Mouse (Mus musculus) heart, adult 2 months (tissue): ENCODE measurements around the gene Sh2d4b. TPM values are rescaled to one million over a fixed set of nuclear protein-coding genes. Genes with fewer than 3 reads are reported as not detected.

Experiments
- DNase-seq, 2 experiments: peaks; one replicate each; pipeline ENCODE4 v3.0.0; 2021
- H3K27ac ChIP-seq: fragments of 200-600 bp; 2 replicates; pipeline ENCODE4 v1.8.1; 2022
- H3K27me3 ChIP-seq: fragments of 200-500 bp; 2 replicates; pipeline ENCODE4 v1.6.1; 2012; ENCODE audit warnings: mild to moderate bottlenecking, low read length, inconsistent platforms, mixed read lengths; ENCODE audit not compliant: control insufficient read depth, insufficient read depth
- H3K36me3 ChIP-seq: fragments of 200-500 bp; 2 replicates; pipeline ENCODE4 v1.6.1; 2012; ENCODE audit warnings: low read length, inconsistent platforms; ENCODE audit not compliant: control insufficient read depth, insufficient read depth
- H3K4me1 ChIP-seq: fragments of 200-500 bp; 2 replicates; pipeline ENCODE4 v1.6.1; 2011; ENCODE audit warnings: low read length; ENCODE audit not compliant: control insufficient read depth, insufficient read depth
- H3K4me3 ChIP-seq: fragments of 200-600 bp; 2 replicates; pipeline ENCODE4 v1.8.1; 2022
- H3K79me2 ChIP-seq: fragments of 200-500 bp; replicated peaks from 2 replicates; pipeline ENCODE4 v1.6.1; 2012; ENCODE audit warnings: mild to moderate bottlenecking, inconsistent platforms, low read length, moderate library complexity, mixed read lengths; ENCODE audit not compliant: control insufficient read depth, insufficient read depth
- H3K9ac ChIP-seq: fragments of 200-500 bp; 2 replicates; pipeline ENCODE4 v1.6.1; 2012; ENCODE audit warnings: low read depth, mild to moderate bottlenecking, control low read depth, inconsistent platforms, low read length, mixed read lengths
- CTCF ChIP-seq: fragments of 200-600 bp; IDR thresholded peaks from 2 replicates; pipeline ENCODE4 v1.8.1; 2022; ENCODE audit warnings: antibody characterized with exemption, mild to moderate bottlenecking, moderate library complexity
- EP300 ChIP-seq: fragments of 200-500 bp; IDR thresholded peaks from 2 replicates; pipeline ENCODE4 v1.6.1; 2011; ENCODE audit warnings: low read depth, low read length, control low read depth; ENCODE audit not compliant: insufficient read depth
- POLR2A ChIP-seq: fragments of 200-500 bp; IDR thresholded peaks from 2 replicates; pipeline ENCODE4 v1.6.1; 2011; ENCODE audit warnings: mild to moderate bottlenecking, low read depth, low read length, control low read depth; ENCODE audit not compliant: insufficient read depth
- WGBS: fragments of 180-500 bp; shearing (Covaris S2); methylation state at CpG from one replicate; pipeline ENCODE4 v1.1.7; 2018; 5-methylcytosine and 5-hydroxymethylcytosine counted together
- intact Hi-C: fragments of 180-260 bp; cut with DNase I; formaldehyde crosslinking; loops from one replicate; pipeline ENCODE4 v1.15.1; 2025
- long read RNA-seq: library from polyadenylated mRNA; stranded (forward); transcript quantifications from one replicate; pipeline ENCODE4 v2.0.0, GENCODE M21; 2021
- polyA plus RNA-seq: library from polyadenylated mRNA; depleted of rRNA; stranded (reverse); fragments of >200 nt; gene quantifications from 2 replicates; pipeline ENCODE4 v1.2.3, GENCODE M21; 2012; rRNA removed
- total RNA-seq, 2 experiments: library from RNA; stranded (reverse); gene quantifications; 2 replicates each; pipeline ENCODE4 v1.2.3; 2021

The Sh2d4b gene
- total RNA-seq: 1 to 10 TPM in 1 of 2 experiments, under 1 TPM in 1; 0.84 to 1.1 TPM
- polyA plus RNA-seq: 0.14 and 0.18 TPM in 2 replicates
- long read RNA-seq, partial matches to known transcripts: 1 of 1 reads
- long read RNA-seq, other reads (novel, unspliced or antisense): 0 of 1 reads

DNA sequence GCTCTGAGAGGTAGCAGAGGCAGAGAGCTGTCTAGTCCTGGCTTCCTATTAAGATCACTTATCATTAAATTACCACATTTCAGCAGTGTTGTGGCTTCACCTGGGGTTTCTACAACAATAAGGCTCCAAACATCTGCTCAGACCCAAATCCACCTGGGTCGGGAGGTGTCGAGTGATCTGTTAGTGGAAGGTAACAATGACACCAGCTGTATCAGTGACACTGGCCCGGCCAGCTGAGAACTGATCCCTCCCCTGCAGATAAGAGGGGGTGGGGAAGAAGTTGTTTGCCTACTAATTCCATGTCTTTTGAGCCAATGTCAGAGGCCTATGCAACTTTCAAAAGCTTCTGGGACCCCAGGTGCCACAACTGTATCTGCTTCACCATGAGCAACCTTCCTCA, at the start of gene Sh2d4b:
TSS of gene Sh2d4b (minus strand) at position 71 of the 400 bp plus-strand sequence.
- H3K27me3 ChIP-seq: peaks cover 2% of the 10 kb centered on the region; the same call in 1 of the 2 replicates
- DNase-seq: no peak
- H3K4me1 ChIP-seq: no peaks in the 10 kb centered on the region
- intact Hi-C loops: loop anchor here (10.0 kb wide), 1 partner anchor 1358 kb away; no protein-coding TSS in a partner anchor
- no peak within 1 kb of the TSS for H3K9ac ChIP-seq
- WGBS: 62% methylated on average over 3 of the region's 3 CpGs
- no peaks in the 10 kb centered on the region for H3K79me2 ChIP-seq
- no peaks in the 10 kb centered on the region for H3K36me3 ChIP-seq
- TF ChIP-seq POLR2A: no peak
- no peak for TF ChIP-seq EP300
- TF ChIP-seq CTCF: no peak
- H3K4me3 ChIP-seq: no peak within 1 kb of the TSS
- no peak within 1 kb of the TSS for H3K27ac ChIP-seq

DNA sequence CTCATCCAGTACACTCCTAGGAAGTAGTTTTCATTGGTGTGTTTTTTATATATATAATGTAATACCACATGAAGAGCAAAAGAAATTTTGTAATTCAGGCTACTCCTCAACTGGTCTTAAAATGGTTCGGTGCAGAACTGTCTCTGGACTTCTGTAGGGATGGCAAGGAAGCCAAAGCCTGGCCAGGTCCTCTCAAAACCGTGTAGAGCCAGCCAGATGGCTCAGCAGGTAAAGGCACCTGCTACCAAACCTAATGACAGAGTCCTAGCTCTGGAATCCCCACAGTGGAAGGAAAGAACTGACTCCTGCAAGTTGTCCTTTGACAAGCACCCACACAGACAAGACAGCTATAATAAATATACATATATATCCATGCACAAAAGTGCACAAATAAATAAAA, 49.4 kb upstream of the Sh2d4b start:
- no peak overlapping the region for H3K27ac ChIP-seq
- H3K79me2 ChIP-seq: peaks cover 8% of the 10 kb centered on the region; the same call in 1 of the 2 replicates
- H3K4me3 ChIP-seq: no peak overlapping the region
- peaks cover 8% of the 10 kb centered on the region for H3K4me1 ChIP-seq
- DNase-seq: no peak
- no peak overlapping the region for H3K9ac ChIP-seq
- no peak for TF ChIP-seq EP300
- no peak for TF ChIP-seq POLR2A
- TF ChIP-seq CTCF: no peak
- 73% methylated on average over 2 of the region's 2 CpGs for WGBS
- no peaks in the 10 kb centered on the region for H3K27me3 ChIP-seq
- intact Hi-C loops: no loop called here
- H3K36me3 ChIP-seq: peaks cover 13% of the 10 kb centered on the region

DNA sequence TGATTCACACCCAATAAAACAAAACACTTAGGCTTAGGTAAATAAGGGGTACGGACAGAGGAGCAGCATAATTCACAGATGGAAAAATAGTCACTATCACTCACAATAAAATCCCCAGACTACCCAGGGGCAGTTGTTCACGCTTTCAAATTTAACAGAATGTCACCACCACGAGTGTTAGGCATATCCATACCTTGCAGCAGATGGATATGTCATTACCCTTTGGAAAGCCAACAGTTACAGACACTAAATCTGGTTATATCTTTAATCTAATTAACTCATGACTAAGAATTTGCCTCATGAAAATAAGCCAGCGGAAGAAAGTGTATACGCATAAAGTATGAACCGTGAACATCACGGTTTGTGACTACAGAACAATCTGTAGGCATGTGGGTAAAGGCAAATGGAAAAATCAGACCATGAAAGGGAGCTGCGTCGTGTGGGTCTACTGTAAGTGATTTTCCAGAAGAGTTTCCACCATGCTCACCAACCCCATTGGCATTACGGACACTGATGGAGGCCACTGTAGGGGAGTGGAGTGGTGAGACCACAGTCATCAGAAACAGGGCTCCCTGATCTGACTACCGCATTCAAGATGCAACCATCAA, 45.4 kb upstream of the Sh2d4b start:
- DNase-seq: no peak
- intact Hi-C loops: no loop called here
- TF ChIP-seq EP300: no peak
- no peak for TF ChIP-seq CTCF
- no peak for TF ChIP-seq POLR2A
- peaks cover 13% of the 10 kb centered on the region for H3K36me3 ChIP-seq
- H3K79me2 ChIP-seq: peaks cover 9% of the 10 kb centered on the region
- no peak overlapping the region for H3K4me3 ChIP-seq
- no peak overlapping the region for H3K9ac ChIP-seq
- peaks cover 19% of the 10 kb centered on the region for H3K4me1 ChIP-seq
- 76% methylated on average over 11 of the region's 11 CpGs for WGBS
- H3K27me3 ChIP-seq: no peaks in the 10 kb centered on the region
- H3K27ac ChIP-seq: no peak overlapping the region

DNA sequence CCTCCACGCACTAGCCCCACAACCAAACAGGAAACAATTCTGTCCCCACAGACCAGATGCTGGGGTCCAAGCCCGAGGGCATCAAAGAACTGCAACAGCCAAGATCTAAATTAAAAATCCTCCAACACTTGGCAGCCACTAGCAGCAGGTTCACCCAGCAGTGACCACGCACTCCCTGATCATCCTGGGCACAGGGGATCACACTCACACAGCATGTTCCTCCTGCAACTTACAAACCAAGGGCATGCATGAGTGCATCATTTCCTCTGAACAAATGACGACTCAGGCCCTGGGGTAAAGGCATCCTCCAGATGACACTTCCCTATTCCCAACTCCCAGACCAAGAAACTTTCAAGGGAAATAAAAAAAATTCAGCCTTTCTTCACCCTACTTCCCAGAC, 44.0 kb upstream of the Sh2d4b start:
- H3K79me2 ChIP-seq: peaks cover 9% of the 10 kb centered on the region
- peaks cover 13% of the 10 kb centered on the region for H3K36me3 ChIP-seq
- peaks cover 24% of the 10 kb centered on the region for H3K4me1 ChIP-seq
- TF ChIP-seq CTCF: no peak
- no peak for TF ChIP-seq EP300
- TF ChIP-seq POLR2A: no peak
- intact Hi-C loops: no loop called here
- no peak overlapping the region for H3K9ac ChIP-seq
- no peak for DNase-seq
- no peak overlapping the region for H3K4me3 ChIP-seq
- WGBS: 47% methylated on average over 4 of the region's 4 CpGs
- H3K27me3 ChIP-seq: no peaks in the 10 kb centered on the region
- no peak overlapping the region for H3K27ac ChIP-seq

DNA sequence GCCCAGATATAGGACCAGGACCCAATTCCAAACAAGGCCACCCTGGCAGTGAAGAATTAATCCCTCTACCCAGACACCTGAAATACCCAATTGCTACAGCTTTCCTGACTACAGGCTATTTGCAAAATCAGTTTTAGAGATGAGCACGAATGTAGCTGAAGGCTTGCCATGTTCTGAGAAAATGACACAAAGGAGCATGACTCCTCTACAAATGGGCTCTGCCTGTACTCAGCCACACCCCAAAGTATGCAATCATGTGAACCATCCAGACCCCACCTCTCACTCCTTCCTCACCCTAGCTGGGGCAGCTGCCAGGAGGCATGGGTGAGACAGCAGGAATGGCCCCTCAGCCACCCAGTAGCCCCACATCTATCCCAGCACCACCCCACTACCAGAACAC, 42.4 kb upstream of the Sh2d4b start:
- DNase-seq: no peak
- 72% methylated on average over 1 of the region's 1 CpGs for WGBS
- H3K27ac ChIP-seq: no peak overlapping the region

DNA sequence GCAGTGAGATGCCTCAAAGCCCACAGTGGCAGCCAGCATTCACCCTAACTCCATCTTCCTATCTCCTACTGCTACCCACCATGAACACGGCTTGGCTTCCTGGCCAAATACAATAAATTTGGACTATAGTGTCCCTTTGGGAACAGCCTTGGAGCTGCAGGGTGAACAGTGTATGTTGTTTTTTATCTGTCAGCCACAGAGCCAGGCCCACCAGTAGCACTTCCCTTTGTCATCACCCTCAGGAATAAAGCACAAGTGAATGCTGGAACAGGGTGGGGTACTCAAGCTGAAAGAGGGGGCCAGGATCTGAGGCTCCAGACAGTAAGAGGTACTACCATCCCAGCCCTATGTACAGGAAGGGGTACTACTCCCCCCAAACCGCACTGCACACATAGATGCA, 42.0 kb upstream of the Sh2d4b start:
- Histone ChIP-seq H3K27me3 (no peaks in the 10 kb centered on the region), H3K79me2 (peaks cover 4% of the 10 kb centered on the region), H3K27ac (no peak overlapping the region), H3K36me3 (peaks cover 6% of the 10 kb centered on the region), H3K4me3 (no peak overlapping the region), H3K4me1 (peaks cover 32% of the 10 kb centered on the region), H3K9ac (no peak overlapping the region)
- intact Hi-C loops: no loop called here
- WGBS: 32% methylated on average over 2 of the region's 2 CpGs
- TF ChIP-seq EP300: no peak
- no peak for DNase-seq

More for the DNA sequence above, 42.4 kb upstream of the Sh2d4b start:
- intact Hi-C loops: no loop called here
- TF ChIP-seq EP300: no peak
- no peak for TF ChIP-seq CTCF
- no peak for TF ChIP-seq POLR2A
- Histone ChIP-seq H3K4me3 (no peak overlapping the region), H3K79me2 (peaks cover 5% of the 10 kb centered on the region), H3K9ac (no peak overlapping the region), H3K27me3 (no peaks in the 10 kb centered on the region), H3K36me3 (peaks cover 7% of the 10 kb centered on the region), H3K4me1 (peaks cover 33% of the 10 kb centered on the region)
